Mouse (Mus musculus): ENCODE data around the gene Pcna. TPM values are rescaled to one million over a fixed set of nuclear protein-coding genes. Genes with fewer than 3 reads are reported as not detected.
"Not testable (repeated sequence)": the region's sequence is repeated elsewhere in the genome, so short reads cannot be mapped to it uniquely, and the experiment has no call there.

Gene Pcna
- polyA plus RNA-seq, 1 experiment from 2014 or later = 339 TPM

DNA sequence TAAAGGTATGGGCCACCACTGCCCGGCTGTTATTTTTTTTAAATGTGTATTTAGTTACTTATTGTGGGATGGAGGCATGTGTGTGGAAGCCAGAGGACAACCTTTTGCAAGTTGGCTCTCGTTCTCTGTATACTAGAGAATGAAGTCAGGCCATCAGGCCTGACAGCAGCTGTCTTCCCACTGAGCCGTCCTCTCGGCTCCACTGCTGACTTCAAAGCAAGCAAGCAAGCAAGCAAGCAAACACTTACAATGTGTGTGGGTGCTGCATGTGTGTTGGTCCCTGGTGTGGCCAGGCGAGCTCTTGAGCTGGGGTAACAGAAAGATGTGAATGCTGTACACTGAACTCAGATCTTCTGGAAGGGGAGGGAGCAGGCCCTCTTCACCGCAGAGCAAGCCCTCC is 37.7 kb upstream of the Pcna start:
- DNase-seq = no peak
- Histone ChIP-seq H3K27me3 (ENCODE audit: insufficient read depth, low read length) (no peaks in the 10 kb centered on the region), H3K27ac (ENCODE audit: low read depth) (no peak overlapping the region; the same call in 1 of the 2 replicates), H3K9ac (no peak overlapping the region), H3K9me3 (ENCODE audit: low read depth, low read length) (no peaks in the 10 kb centered on the region), H3K4me2 (no peak overlapping the region), H3K4me1 (ENCODE audit: insufficient read depth) (no peaks in the 10 kb centered on the region), H3K4me3 (ENCODE audit: low read depth, low read length) (no peak overlapping the region), H3K36me3 (ENCODE audit: insufficient read depth) (peaks cover 19% of the 10 kb centered on the region; the same call in 1 of the 2 replicates)
- TF ChIP-seq CTCF (IDR thresholded peaks at IDR 0.05; ENCODE audit: low read depth) = no peak
- 68% methylated on average over 6 of the region's 6 CpGs for WGBS
- no peak for ATAC-seq (ENCODE audit: insufficient read depth)

DNA sequence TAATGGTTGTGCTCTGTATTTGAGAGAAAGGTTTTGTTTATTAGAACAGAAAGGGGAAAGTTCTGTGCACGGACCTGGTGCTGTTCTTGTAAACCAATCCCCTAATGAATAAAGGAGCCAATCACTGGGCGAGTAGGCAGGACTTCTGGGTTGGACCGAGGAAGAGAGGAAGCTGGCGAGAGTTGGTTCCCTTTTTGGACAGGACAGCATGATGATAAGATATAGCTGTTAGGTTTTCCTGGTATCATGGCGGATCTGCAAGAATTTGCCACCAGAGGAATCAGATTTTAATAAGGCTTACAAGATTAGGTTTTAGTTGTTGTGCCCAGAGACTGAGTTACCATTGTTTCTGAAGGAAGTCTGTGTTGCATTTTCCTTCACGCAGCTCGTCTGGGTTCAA is 36.1 kb upstream of the Pcna start:
- 73% methylated on average over 5 of the region's 7 CpGs for WGBS
- not testable (repeated sequence) for H3K27ac ChIP-seq (ENCODE audit: low read depth); ATAC-seq (ENCODE audit: insufficient read depth); H3K4me1 ChIP-seq (ENCODE audit: insufficient read depth); H3K9ac ChIP-seq; H3K27me3 ChIP-seq (ENCODE audit: insufficient read depth, low read length); H3K9me3 ChIP-seq (ENCODE audit: low read depth, low read length); H3K4me2 ChIP-seq; H3K4me3 ChIP-seq (ENCODE audit: low read depth, low read length); DNase-seq; H3K36me3 ChIP-seq (ENCODE audit: insufficient read depth)

DNA sequence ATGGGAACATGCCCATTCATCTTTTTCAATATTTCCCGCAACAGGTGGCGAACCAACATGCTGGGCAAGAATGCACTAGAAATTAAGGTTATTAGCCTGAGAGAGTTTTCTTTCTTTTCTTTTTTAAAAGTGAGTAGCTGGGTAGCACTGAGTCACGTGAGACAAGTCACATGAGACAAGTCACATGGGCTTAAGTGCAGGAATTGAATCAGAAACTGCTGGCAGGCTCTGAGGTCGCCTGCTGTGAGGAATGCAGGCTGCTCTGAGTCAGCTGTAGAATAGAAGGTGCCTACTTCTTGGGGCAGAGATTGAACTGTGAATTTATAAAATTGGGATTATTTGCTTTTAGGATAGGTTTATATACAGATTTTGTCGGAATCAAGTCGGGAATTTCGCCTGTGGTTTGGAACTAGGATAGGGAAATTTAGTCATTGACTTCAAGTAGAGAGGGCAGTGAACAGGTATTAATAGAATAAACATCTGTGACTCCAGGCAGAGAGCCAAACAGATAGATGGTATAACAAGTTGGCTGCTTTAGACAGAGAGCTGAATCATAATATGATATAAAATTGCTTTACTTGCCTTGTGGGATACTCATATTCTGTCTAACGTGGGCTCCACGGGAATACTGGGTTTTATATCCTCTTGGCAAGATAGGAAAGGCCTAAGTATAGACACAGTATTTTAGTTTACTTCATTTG is 33.4 kb upstream of the Pcna start:
- DNase-seq = no peak
- Histone ChIP-seq H3K27me3 (ENCODE audit: insufficient read depth, low read length) (no peaks in the 10 kb centered on the region), H3K36me3 (ENCODE audit: insufficient read depth) (no peaks in the 10 kb centered on the region), H3K9me3 (ENCODE audit: low read depth, low read length) (no peaks in the 10 kb centered on the region), H3K4me3 (ENCODE audit: low read depth, low read length) (no peak overlapping the region), H3K27ac (ENCODE audit: low read depth) (no peak overlapping the region), H3K4me2 (no peak overlapping the region), H3K4me1 (ENCODE audit: insufficient read depth) (peaks cover 8% of the 10 kb centered on the region; the same call in 1 of the 2 replicates), H3K9ac (no peak overlapping the region)
- 81% methylated on average over 9 of the region's 9 CpGs for WGBS
- TF ChIP-seq CTCF (IDR thresholded peaks at IDR 0.05; ENCODE audit: low read depth) = no peak
- no peak for ATAC-seq (ENCODE audit: insufficient read depth)

- not testable (repeated sequence) for H3K36me3 ChIP-seq (ENCODE audit: insufficient read depth); DNase-seq; H3K4me2 ChIP-seq; H3K9me3 ChIP-seq (ENCODE audit: low read depth, low read length); H3K9ac ChIP-seq; H3K27ac ChIP-seq (ENCODE audit: low read depth); ATAC-seq (ENCODE audit: insufficient read depth); H3K4me1 ChIP-seq (ENCODE audit: insufficient read depth); H3K27me3 ChIP-seq (ENCODE audit: insufficient read depth, low read length); H3K4me3 ChIP-seq (ENCODE audit: low read depth, low read length)
- 93% methylated on average over 5 of the region's 5 CpGs for WGBS
These were observed 32.6 kb upstream of the Pcna start for GRCm38 (mm10) chr2:132285722-132286121.

DNA sequence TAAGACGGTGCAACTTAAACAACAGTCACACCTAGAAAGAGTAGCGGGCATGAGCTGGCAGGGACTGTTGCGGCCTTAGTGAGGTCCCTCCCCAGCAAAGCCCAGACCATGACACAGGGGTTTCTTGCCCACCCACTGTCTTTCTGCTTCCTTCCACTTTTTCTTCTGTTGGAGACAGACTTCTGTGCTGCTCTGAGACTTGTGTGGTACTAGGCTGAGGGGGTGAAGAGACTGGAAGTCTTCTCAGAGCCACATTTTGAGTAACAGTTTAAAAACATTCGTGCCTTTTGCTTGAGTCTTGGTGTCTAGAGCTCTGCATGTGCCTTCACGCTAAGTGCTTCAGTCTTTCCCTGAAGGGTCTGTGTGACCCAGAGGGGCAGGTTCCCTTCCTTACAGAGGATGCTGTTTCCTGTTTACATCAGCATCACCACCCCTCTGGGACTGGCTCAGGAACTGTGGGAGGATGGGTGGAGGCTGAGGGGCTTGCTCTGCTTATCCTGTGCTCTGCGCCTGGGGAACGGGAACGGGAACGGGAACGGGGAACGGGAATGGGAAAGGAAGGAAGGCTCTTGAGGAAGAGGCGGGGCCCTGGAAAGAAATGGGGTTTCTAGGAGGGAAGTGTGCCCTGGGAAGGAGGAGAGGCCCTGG is 31.5 kb upstream of the Pcna start:
- peak overlapping the region; percentile 81 for H3K27ac ChIP-seq (ENCODE audit: low read depth)
- TF ChIP-seq CTCF (IDR thresholded peaks at IDR 0.05; ENCODE audit: low read depth) = no peak
- no peak overlapping the region for H3K9ac ChIP-seq
- peaks cover 8% of the 10 kb centered on the region; the same call in 1 of the 2 replicates for H3K4me1 ChIP-seq (ENCODE audit: insufficient read depth)
- DNase-seq (peak; percentile 70), ATAC-seq (ENCODE audit: insufficient read depth) (peak; percentile 80)
- H3K36me3 ChIP-seq (ENCODE audit: insufficient read depth) = no peaks in the 10 kb centered on the region
- 41% methylated on average over 12 of the region's 12 CpGs for WGBS
- no peaks in the 10 kb centered on the region for H3K9me3 ChIP-seq (ENCODE audit: low read depth, low read length)
- no peaks in the 10 kb centered on the region for H3K27me3 ChIP-seq (ENCODE audit: insufficient read depth, low read length)
- H3K4me3 ChIP-seq (ENCODE audit: low read depth, low read length) = no peak overlapping the region
- H3K4me2 ChIP-seq = peak overlapping the region; percentile 27; the same call in 1 of the 2 replicates

DNA sequence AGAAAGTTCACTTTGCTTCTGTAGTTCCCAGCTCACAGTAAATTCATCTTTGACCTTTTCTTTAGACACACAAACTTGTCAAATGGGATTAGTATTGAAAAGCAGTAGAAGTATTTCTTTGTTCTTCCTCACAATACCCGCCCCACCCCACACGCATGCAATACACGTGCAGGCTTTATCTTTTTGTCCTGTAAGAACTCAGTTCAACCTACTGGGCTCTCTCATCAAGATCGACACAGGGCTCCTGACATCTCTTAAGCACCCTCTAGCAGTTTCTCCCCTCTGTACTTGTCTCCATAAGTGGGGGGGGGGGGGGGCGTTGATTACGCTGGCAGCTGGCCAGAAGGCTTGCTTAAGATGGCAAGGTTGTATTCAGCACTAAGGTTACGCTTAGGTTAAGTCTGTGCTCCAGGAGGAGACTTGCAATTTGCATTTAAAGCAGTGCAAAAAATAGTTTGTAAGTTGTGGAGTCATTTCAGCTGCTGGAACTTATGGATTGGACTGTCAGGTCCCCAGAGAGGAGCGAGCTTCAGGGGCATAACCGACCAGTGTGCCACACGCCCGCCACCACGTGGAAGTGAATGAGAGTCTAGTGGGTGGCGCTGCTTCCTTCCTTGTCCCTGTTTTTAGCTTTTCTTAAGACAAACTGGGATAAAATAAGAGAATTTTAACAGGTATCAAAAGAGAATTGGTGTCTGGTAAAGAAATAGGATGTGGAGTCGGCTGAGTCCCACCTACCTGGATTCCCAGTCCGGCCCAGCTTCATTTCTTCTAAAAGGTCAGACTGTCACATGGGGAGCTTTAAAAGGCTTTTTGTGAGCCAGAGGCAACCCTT is 30.3 kb upstream of the Pcna start:
- Histone ChIP-seq H3K9me3 (ENCODE audit: low read depth, low read length) (no peaks in the 10 kb centered on the region), H3K9ac (no peak overlapping the region), H3K27ac (ENCODE audit: low read depth) (peak overlapping the region; percentile 78), H3K27me3 (ENCODE audit: insufficient read depth, low read length) (no peaks in the 10 kb centered on the region), H3K4me3 (ENCODE audit: low read depth, low read length) (no peak overlapping the region), H3K4me1 (ENCODE audit: insufficient read depth) (peaks cover 8% of the 10 kb centered on the region; the same call in 1 of the 2 replicates), H3K4me2 (no peak overlapping the region; the same call in 1 of the 2 replicates), H3K36me3 (ENCODE audit: insufficient read depth) (no peaks in the 10 kb centered on the region)
- peak; percentile 45 for ATAC-seq (ENCODE audit: insufficient read depth)
- 39% methylated on average over 15 of the region's 15 CpGs for whole genome bisulfite sequencing
- TF ChIP-seq CTCF (IDR thresholded peaks at IDR 0.05; ENCODE audit: low read depth) = no peak
- DNase-seq = peak; percentile 34

All from lung, embryonic 14.5 days (tissue).